Mouse (Mus musculus): ENCODE data around the gene Rxra.
A peak's percentile ranks its signal among the peaks of the same experiment; 100 is the strongest.

Gene Rxra

DNA sequence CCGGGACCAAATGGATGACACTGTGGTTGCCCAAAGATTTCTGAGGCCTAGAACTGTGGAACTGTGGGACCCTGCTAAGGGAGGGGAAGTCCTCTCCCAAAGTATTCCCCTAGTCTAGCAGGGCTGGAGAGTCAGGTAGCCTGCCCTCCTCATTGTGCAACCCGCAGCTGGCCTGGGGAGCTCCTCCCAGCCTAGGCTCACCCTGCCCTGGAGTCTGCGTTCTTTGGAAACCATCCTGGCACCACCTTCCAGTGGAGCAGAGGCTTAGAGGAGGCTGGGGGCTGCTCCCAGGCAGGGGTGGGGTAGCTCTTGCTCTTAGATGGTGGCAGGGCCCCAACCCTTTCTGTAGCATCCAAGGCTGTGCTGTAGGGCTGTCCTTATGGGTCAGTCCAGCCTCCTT is 26.0 kb downstream of the Rxra start:
- no peak for DNase-seq (ENCODE audit: low spot score in 2 of 2)

DNA sequence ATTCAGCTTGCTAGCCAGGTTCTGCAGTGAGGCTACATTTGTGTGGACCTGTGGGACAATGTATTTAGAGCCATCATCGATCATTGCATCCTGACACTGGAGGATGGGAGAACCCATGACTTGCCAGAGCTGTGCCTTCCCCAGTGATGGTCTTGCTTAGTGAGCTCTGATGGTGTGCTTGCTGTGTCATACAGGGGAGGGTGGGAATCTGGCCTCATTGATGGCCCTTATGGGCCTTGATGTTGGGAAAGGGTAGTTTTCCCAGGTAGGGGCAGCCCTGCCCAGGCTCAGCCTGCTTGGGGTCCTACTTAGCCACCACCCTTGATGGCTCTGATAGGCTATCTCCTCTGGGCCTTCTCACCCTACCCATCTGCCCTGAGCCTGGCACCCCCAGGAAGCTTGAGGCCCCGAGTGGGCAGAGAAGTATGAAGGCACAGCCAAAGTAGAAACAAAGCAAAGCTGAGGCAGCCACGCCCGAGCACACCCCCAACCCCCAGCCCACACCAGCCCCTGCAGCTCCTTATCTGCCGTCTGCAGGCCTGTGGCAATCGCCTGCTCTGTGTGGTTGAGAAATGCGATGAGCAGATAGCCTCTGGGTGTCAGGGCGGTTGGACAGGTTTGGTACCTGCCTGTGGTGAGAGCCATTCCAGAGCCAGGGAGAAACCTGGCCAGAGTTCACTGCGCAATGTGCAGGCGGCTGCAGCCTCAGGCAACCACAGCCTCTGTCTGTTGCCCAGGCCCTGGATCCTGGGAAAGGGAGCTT is 26.8 kb downstream of the Rxra start:
- peak in 1 of 2 experiments; percentile 64 for DNase-seq (ENCODE audit: low spot score in 2 of 2)

DNA sequence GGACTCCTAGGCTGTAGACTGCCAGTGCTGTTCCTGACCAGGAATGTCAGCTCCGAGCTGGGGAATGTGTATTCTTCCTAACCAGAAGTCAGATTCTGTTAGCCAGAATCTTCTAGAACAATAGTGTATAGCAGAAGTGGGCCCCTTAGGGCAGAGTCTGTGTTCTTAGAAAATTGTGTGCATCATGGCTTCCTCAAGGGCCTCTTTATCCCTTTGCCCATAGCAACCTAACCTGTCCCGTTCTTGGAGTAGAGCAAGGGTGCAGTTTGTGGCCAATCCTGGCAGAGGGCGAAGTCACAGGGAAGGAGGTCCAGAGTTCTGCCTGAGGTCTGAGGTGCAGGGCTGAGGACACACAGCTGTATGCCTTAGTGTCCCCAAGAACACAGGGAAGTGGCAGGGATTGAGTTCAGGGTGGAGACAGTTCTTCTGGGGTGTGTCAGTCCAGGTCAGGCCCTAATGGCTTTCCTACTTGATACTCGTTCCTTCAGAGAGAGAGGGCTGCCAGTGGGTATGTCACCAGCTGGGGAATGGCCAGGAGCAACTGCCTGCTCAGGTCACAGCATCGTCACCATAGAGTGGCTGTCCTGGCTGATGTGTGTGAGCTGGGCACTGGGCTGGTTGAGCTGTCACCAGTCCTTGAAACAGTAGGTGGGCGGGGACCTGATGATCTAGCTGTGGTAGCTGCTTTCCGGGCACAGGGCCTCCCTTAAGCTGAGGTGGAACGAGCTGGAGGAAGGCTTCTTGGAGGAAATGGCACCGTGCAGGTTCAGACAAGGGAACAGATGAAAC is 27.8 kb downstream of the Rxra start:
- DNase-seq (ENCODE audit: low spot score in 2 of 2): no peak

DNA sequence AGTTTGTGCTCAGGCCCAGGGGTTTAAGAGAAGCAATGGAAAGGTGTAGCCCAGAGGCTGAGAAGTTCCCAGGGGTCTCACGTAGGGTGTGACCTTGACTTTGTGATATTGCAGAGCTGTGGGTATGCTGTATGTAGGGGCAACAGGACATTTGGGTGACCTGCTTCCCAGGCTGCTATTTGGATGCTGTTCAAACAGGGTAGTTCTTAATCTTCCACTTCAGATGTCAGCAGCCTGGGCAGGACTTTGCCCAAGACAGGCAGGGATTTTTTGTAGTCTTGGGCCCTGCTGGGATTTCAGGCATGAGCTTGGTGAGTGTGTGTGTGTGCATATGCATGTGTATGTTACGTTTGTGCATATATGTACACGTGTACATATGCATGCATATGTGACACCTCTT is 28.4 kb downstream of the Rxra start:
- no peak for DNase-seq (ENCODE audit: low spot score in 2 of 2)

DNA sequence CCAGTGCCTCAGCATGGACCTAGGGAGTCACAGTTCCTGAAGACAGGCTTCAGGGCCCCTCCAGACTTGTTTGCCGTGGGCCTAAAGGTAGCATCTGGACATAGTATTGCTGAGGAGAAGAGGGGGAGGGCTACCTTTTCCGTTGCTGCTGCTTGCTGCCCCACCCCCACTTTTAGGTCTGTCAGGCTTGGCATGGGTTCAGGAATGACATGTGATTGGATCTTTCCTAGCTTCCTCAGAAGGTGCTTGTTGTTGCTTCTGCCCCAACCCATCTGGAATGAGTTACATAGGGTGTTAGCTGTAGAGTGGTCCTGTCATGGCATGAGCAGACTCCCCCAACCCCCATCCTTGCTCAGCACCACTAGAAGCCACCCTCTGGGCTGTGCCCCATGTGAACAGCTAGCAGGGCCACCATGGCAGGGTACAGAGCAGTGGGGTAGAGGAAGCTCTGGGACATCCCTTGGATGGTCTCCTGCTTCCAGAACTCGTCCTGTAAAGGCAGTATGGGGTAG is 34.7 kb downstream of the Rxra start:
- DNase-seq (ENCODE audit: low spot score in 2 of 2): no peak

DNA sequence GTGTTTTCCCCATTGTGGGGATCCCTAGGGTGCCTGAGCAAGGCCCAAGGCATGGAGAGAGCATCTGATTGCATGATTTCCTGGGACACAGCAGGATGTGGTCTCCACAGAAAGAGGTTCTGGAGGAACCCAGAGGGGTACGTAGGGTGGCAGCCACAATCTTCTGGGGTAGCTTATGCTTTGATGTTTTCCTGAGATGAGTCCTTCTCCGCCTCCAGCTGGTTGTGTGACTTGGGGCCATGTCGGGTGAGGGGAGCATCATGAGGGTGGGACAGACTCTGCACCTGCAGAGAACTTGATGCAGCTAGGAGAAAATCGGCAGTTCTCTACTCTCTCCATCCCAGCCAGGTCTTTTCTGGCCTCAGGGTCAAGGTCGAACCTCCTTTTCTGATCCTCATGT is 36.4 kb downstream of the Rxra start:
- DNase-seq (ENCODE audit: low spot score in 2 of 2): no peak

DNA sequence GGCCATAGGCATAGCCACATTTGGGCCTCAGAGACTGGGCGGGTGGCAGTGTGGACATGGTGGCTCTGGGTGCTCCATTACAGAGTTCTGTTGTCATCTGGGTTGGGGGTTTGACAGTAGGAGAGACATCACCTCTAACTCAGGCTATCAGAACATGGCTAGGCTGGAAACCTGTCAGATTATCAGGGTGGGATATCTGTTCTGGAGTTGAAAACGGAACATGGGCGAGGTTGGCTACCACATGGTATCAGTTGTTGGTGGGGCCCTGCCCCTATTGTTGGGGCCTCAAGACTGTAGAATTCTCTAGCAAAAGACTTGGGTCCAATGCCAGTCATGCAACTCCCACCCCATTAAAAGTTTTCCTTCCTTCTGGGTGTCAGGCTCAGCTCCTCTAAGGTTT is 37.1 kb downstream of the Rxra start:
- no peak for DNase-seq (ENCODE audit: low spot score in 2 of 2)

DNA sequence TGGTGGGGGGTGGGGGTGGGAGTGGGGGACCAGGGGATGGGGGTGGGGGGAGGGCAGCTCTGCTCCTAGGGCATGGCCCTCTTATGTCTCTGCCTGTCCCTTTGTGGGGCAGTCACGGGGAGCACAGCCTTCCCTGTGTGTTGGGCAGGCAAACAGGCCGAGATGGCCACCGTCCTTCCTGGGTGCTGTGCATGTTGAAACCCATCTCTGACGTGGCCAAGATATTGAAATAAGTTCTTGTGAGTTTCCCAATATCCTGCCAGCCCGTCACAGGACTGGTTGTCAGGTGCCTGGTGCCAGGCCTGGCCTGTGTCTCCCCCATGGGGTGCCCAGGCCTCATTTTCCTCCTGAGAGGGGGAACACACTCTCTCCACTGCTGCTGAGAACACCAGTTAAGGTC is 37.9 kb downstream of the Rxra start:
- no peak for DNase-seq (ENCODE audit: low spot score in 2 of 2)

DNA sequence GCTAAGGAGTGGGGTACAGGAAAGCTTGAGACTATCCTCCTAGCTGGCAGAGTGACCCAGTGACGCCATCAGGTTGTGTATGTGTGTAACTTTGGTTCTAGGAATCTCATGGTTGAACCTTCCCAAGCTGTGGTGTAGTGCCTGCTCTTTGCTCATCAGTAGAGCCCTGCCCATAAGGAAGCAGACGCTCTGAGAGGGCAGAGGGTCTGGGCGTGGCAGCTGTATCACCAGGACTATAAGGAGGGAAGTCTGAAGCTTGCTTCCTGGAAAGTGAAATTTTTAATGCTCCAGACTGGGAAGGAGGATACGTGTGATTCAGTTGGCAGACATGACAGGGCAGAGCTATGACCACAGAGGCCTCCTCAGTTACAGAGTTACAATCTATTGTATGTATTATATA is 39.0 kb downstream of the Rxra start:
- no peak for DNase-seq (ENCODE audit: low spot score in 2 of 2)

DNA sequence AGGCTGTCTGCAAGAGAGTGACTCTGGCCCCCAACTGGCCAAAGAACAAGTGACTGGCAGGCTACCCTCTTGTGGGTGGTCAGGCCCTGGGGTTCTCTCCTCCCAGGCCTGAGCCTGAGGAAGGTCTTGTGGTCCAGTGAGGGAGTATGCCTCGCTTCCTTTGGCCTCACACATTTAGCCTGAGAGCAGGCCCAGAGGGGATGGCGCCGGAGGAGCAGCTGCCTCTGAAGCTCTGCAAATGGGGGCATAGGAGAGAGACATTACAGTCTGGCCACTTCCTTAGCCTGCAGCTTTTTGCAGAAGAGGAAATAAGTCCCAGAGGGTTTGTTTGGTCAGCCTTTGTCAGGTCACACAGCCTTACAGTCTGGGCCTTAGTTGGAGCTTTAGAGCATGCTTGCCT is 40.1 kb downstream of the Rxra start:
- DNase-seq (ENCODE audit: low spot score in 2 of 2): no peak

DNA sequence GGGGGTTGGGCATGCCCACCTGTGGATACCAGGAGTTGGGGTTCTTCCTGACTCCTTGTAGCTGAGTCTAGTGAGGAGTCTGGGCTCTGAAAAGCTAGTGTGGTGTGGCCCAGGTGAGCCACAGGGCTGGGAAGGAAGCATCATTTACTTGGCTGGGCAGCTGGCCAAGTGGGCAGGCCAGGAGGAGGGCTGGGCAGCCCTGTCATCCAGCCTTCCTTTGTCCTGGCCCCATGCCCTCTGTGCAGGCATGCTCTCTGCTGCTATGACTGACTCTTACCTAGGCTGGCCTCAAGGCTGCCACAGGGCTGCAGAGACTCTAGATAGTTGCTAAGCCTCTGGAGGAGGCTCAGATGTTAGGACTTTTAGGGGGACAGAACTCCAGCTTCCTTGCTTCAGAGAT is 42.0 kb downstream of the Rxra start:
- peak; percentile 73 to 82 for DNase-seq (ENCODE audit: low spot score in 2 of 2)

DNA sequence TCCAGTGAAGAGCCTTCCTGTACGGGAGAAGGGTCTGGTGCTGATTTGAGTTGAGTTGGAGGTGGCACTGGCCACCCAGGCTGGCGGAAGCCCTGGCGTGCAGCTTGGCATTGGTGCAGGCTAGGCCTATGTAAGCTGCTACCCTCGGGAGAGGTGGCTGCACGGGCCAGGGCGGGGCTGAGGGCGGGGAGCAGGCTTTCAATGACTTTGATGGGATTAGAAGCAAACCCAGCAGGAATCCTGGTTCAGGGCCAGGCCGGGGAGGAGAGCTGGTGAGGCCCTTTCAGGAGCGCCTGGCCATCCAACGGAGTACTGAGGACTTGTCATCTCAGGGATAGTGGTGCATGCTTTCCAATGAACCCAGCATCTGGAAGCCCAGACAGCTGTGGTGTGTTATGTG is 43.4 kb downstream of the Rxra start:
- no peak for DNase-seq (ENCODE audit: low spot score in 2 of 2)

DNA sequence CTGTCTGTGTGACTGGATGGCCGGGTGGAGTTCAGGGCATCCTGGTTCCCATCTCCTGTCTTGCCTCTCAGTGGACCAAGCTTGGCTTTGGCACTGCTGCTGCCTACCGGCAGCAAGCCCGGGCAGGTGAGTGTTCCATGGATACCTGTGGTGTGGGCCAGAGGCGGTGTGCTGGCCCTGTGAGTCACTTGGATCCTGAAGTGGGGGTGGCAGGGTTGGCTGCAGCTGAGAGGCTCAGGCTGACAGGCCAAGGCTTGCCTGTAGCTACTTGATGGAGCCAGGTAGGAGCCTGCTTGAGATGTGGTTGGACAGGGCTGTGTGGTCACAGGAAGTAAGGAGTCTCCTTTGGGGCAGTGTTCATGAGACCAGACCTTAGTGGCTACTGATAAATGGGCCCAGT is 45.4 kb downstream of the Rxra start:
- peak in 1 of 2 experiments; percentile 65 for DNase-seq (ENCODE audit: low spot score in 2 of 2)

DNA sequence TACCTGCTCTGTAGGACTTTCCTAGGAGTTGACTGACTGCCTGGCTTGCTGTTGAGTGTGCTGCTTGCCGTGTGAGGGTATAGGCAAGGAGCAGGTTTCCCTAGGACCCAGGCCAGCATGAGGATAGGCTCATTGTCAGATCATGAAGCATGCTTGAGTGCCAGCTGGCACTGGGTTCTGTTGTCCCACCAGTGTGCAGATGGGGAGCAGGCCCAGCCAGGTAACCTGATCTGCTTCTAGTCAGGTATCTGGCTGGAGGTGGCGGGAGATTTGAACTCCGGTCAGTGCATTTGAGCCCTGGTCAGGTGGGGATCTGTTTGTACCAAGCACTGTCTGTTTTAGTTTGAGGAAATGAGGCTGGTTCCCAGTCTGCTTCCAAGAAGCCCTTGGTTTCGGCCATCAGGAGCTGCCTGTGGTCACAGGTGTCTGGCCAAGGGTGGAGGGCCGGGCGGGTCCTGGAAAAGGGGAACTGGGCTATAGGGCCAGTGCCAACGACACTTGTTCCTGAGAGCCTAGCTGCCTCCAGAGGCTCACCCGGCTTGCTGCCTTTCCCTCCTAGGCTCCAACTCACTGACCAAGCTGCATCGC is 48.6 kb downstream of the Rxra start:
- DNase-seq (ENCODE audit: low spot score in 2 of 2): no peak

DNA sequence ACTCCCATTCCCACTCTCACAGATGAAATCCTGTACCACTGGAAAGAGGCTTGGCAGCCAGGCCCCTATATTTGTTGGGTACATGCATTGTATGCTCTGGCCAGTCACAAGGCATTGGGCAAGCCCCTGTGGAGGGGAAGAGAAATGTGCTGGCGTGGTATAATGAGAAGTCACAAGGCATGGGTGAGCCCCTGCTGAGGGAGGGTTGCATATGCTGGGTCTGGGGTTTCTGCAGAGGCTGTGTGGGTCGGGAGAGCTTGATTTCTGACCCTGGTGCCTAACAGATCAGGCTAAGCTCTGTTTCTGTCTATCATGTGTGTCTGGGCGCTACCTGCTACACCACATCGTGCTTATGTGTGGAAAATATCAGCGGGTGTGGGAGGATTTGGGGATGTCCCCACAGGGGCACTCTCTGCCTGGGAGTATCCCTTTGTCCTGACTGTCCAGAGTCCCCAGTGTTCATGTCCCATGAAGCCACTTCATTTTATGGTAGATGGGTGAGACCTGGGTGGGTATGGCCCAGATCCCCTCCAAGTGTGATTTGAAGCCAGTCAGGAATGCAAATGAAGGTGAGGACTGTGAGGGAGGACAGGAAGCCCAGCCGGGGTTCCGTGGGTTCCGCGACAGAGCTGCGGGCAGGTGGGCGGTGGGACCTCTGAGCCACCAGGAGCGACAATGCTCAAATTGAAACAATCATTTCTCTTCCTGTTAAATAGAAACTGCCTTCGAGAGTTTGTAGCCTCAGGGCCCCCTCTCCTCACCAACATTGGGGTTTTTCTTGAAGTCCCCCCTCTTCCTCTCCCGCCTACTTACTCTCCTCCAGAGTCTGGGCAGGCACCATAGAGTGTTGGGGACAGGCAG is 52.0 kb downstream of the Rxra start:
- DNase-seq (ENCODE audit: low spot score in 2 of 2): no peak

DNA sequence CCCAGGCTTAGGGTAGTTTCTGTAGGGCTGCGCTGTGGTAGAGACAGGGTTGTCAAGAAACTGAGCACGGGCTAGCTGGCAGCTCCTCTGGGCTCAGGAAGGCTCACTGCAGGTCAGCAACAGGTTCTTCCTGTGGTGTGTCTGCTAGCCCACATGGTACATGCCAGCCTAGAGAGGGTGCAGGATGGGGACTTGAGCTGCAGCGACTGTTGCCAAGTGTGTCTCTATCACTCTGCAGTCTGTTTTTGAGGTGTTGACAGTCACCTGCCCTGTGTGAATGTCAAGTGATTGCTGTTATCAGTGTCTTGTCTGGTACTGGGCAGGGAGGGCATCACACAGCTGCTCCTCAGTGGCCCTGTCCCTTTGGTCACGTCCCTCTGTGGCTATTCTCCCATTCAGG is 52.8 kb downstream of the Rxra start:
- no peak for DNase-seq (ENCODE audit: low spot score in 2 of 2)

DNA sequence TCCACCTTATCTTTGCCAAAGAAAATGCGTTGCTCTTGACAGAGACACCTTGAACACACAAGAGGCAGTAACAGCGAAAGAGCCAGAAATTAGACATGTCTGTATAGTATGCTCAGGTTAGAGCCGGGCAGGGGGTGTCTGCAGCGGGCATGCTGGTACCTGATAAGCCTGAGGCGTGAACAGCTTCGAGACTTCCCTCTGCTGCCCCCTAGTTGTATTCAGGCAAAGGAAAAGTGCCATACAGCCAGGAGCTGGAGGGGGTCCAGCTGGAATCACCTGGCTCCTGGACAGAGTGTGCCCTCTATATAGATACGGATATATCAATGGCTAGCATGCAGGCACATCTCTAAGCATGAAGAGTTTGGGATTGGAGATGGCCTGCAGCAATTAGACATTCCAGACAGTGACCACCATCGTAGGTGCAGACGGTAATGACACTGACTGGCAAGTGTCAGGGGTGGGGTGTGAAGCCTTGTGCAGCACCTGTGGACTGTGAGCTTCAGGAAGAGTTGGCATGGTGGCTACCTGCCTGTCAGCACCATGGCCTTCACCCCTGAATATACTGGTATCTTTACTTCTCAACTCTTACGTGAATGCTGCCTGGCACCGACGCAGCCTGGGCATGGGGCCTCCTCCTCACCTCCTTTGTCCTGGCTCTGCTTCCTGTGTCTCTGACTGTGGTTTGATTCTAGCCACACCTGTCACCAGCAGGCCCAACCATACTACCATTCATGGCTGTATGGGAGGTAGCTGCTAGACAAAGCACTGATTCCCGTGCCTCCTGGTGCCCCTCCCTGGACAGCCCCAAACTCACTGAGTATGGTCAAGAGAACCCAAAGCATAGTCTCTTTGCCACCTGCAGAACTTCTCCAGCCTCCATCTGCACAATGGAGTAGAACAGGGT is 54.0 kb downstream of the Rxra start:
- DNase-seq (ENCODE audit: low spot score in 2 of 2): no peak

DNA sequence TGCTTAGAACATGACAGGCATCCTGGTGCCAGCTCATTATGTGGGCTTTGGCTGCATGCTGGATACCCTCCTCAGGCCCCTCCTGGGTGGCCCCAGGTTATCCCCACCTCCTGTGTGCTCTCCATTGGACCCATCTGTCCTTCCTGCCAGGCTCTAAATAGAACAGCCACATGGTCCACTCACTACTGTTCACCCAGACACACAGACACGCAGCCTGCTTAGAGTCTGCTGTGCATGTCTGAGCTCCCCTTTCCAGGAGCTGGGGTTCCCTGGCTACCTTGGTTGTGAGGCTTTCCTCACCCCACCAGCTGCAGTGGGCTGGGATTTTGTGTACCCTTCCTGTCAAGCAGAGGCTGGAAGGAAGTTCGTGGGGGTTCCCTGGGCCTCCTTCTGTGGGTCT is 56.8 kb downstream of the Rxra start:
- no peak for DNase-seq (ENCODE audit: low spot score in 2 of 2)

DNA sequence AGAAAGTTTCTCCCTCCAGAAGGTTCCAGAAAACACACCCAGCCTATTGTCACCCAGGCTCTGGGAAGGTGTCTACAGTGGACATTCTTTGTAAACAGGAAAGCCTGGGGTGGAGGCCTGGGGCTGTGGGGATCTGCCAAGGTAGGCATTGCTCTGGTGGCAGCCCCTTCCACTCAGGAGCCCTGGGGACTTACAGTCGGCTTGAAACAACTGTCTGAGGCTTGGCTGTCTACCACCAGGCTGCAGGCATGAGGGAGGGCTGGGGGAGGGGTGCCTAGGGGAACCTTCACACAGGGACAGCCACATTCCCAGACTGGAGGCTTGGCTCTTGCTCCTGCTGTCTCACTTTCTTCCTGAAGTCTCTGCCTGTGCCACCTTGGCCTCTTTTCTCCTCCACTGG is 58.1 kb downstream of the Rxra start:
- no peak for DNase-seq (ENCODE audit: low spot score in 2 of 2)

DNA sequence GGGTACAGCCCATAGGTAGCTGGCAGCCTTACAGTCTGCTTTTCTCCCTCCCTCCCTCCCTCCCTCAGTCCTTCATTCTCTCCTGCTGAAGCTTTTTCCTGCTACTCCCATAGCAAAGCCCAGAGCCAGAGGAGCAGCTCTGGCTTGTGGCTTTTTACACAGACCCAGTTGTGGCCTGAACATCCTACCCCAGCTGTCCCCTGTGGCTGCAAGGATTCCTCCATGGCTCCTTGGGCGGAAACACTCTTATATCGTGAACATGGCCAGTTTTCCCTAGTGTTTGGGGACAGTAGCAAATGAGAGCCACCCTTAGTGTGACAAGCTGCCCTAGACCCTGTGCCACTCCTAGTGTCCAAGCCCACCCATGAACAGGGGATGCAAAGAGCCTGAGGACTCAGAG is 58.6 kb downstream of the Rxra start:
- DNase-seq (ENCODE audit: low spot score in 2 of 2): no peak

DNA sequence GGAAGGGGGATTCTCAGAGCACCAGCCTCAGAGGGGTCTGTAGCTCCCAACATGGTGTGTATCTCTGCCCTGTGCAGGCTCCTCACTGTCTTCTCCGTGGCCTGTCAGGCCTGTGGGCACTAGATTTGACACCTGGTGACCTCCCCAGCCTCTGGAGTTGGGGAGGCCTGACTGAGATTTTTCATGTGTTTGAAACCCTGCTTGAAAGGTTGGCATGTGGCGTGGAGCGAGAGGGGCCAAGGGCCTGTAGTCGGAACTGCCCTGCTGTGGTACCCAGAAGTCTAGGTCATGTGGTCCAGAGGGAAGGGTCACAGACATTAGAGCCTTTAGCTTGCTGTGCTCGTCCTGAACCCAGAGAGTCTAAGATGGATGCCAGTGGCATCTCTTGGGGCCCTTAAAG is 60.6 kb downstream of the Rxra start:
- DNase-seq (ENCODE audit: low spot score in 2 of 2): no peak
